Mouse (Mus musculus): ENCODE data around the gene Lrrc29. TPM values are rescaled to one million over a fixed set of nuclear protein-coding genes. Genes with fewer than 3 reads are reported as not detected.

Lrrc29 gene
- 9.4 and 9.5 TPM in 2 replicates for polyA plus RNA-seq (2015; fragmentation: Nextera tagmentation; extraction: Ambion mirVana)

GRCm38 (mm10) chr8:105326141-105326672 lies at the start of gene Lrrc29, which contains the start of gene Tmem208:
Lrrc29 (minus strand) TSS chr8:105326278.
Tmem208 (plus strand) TSS chr8:105326354.
- Histone ChIP-seq H3K36me3 (peaks cover 36% of the 10 kb centered on the region), H3K9ac (peak within 1 kb of the TSS; percentile 92), H3K27ac (peak within 1 kb of the TSS; percentile 97), H3K4me1 (replicated peaks) (peaks cover 66% of the 10 kb centered on the region), H3K4me2 (peak within 1 kb of the TSS; percentile 78), H3K9me3 (replicated peaks) (no peaks in the 10 kb centered on the region), H3K4me3 (replicated peaks) (peak within 1 kb of the TSS; percentile 82), H3K27me3 (no peaks in the 10 kb centered on the region)
- ATAC-seq (ENCODE audit: low read depth) (peak; percentile 74), DNase-seq (peak; percentile 97)
- under 1% methylated on average over 36 of the region's 36 CpGs for WGBS (ENCODE audit: insufficient replicate concordance)

GRCm38 (mm10) chr8:105374513-105374966 lies 48.5 kb upstream of the Lrrc29 start:
- DNase-seq (peak; percentile 38), ATAC-seq (ENCODE audit: low read depth) (0 out of 2 replicates have a peak, but pooled peaks have one; percentile 54)
- Histone ChIP-seq H3K4me3 (replicated peaks) (no peak overlapping the region), H3K4me2 (peak overlapping the region; percentile 41), H3K4me1 (replicated peaks) (peaks cover 13% of the 10 kb centered on the region; the same call in 1 of the 2 replicates), H3K9ac (no peak overlapping the region), H3K9me3 (replicated peaks) (no peaks in the 10 kb centered on the region; the same call in 1 of the 2 replicates), H3K27ac (no peak overlapping the region), H3K36me3 (no peaks in the 10 kb centered on the region), H3K27me3 (0 out of 2 replicates have a peak, but pooled peaks cover 10% of the 10 kb centered on the region)
- WGBS (ENCODE audit: insufficient replicate concordance): 32% methylated on average over 33 of the region's 33 CpGs

- Histone ChIP-seq H3K9me3 (replicated peaks) (no peaks in the 10 kb centered on the region; the same call in 1 of the 2 replicates), H3K36me3 (no peaks in the 10 kb centered on the region), H3K27me3 (0 out of 2 replicates have a peak, but pooled peaks cover 10% of the 10 kb centered on the region), H3K4me3 (replicated peaks) (no peak within 1 kb of the TSS), H3K27ac (no peak within 1 kb of the TSS), H3K9ac (no peak within 1 kb of the TSS), H3K4me2 (no peak within 1 kb of the TSS), H3K4me1 (replicated peaks) (peaks cover 13% of the 10 kb centered on the region; the same call in 1 of the 2 replicates)
- DNase-seq (no peak), ATAC-seq (ENCODE audit: low read depth) (no peak)
- 23% methylated on average over 2 of the region's 2 CpGs for WGBS (ENCODE audit: insufficient replicate concordance)
Measured at GRCm38 (mm10) chr8:105373032-105373431, 47.0 kb upstream of the Lrrc29 start, which contains the start of gene Plekhg4. Plekhg4 (plus strand) TSS chr8:105373274.

GRCm38 (mm10) chr8:105372473-105372872 lies 46.4 kb upstream of the Lrrc29 start:
- H3K4me2 ChIP-seq: no peak overlapping the region
- no peak overlapping the region for H3K27ac ChIP-seq
- peaks cover 13% of the 10 kb centered on the region; the same call in 1 of the 2 replicates for H3K4me1 ChIP-seq (replicated peaks)
- no peak for ATAC-seq (ENCODE audit: low read depth)
- H3K4me3 ChIP-seq (replicated peaks): no peak overlapping the region
- no peak for DNase-seq
- no peak overlapping the region for H3K9ac ChIP-seq
- 74% methylated on average over 9 of the region's 9 CpGs for WGBS (ENCODE audit: insufficient replicate concordance)
- no peaks in the 10 kb centered on the region; the same call in 1 of the 2 replicates for H3K9me3 ChIP-seq (replicated peaks)
- H3K36me3 ChIP-seq: no peaks in the 10 kb centered on the region
- H3K27me3 ChIP-seq: 0 out of 2 replicates have a peak, but pooled peaks cover 10% of the 10 kb centered on the region

GRCm38 (mm10) chr8:105367107-105367506 lies 41.0 kb upstream of the Lrrc29 start:
- WGBS (ENCODE audit: insufficient replicate concordance): 48% methylated on average over 2 of the region's 2 CpGs

GRCm38 (mm10) chr8:105361751-105362702 lies 35.9 kb upstream of the Lrrc29 start:
- Histone ChIP-seq H3K4me1 (replicated peaks) (no peaks in the 10 kb centered on the region), H3K36me3 (no peaks in the 10 kb centered on the region), H3K4me2 (no peak overlapping the region), H3K27ac (no peak overlapping the region; the same call in 1 of the 2 replicates), H3K4me3 (replicated peaks) (no peak overlapping the region), H3K9ac (no peak overlapping the region), H3K9me3 (replicated peaks) (no peaks in the 10 kb centered on the region), H3K27me3 (peaks cover 7% of the 10 kb centered on the region; the same call in 1 of the 2 replicates)
- ATAC-seq (ENCODE audit: low read depth) (no peak), DNase-seq (no peak)
- 52% methylated on average over 12 of the region's 12 CpGs for WGBS (ENCODE audit: insufficient replicate concordance)

More at GRCm38 (mm10) chr8:105367107-105367506, 41.0 kb upstream of the Lrrc29 start:
- Histone ChIP-seq H3K4me1 (replicated peaks) (no peaks in the 10 kb centered on the region), H3K27ac (no peak overlapping the region), H3K9me3 (replicated peaks) (no peaks in the 10 kb centered on the region), H3K36me3 (no peaks in the 10 kb centered on the region), H3K4me3 (replicated peaks) (no peak overlapping the region), H3K27me3 (no peaks in the 10 kb centered on the region; the same call in 1 of the 2 replicates), H3K9ac (no peak overlapping the region), H3K4me2 (no peak overlapping the region)
- no peak for DNase-seq
- no peak for ATAC-seq (ENCODE audit: low read depth)

GRCm38 (mm10) chr8:105359646-105360045 lies 33.6 kb upstream of the Lrrc29 start:
- Histone ChIP-seq H3K4me1 (replicated peaks) (no peaks in the 10 kb centered on the region), H3K9ac (no peak overlapping the region), H3K4me2 (no peak overlapping the region), H3K36me3 (no peaks in the 10 kb centered on the region), H3K4me3 (replicated peaks) (no peak overlapping the region), H3K9me3 (replicated peaks) (no peaks in the 10 kb centered on the region), H3K27me3 (peaks cover 7% of the 10 kb centered on the region; the same call in 1 of the 2 replicates), H3K27ac (no peak overlapping the region)
- ATAC-seq (ENCODE audit: low read depth): no peak
- 53% methylated on average over 4 of the region's 4 CpGs for WGBS (ENCODE audit: insufficient replicate concordance)
- no peak for DNase-seq

GRCm38 (mm10) chr8:105359208-105359607 lies 33.1 kb upstream of the Lrrc29 start:
- WGBS (ENCODE audit: insufficient replicate concordance): 70% methylated on average over 15 of the region's 15 CpGs
- no peak for ATAC-seq (ENCODE audit: low read depth)
- DNase-seq: no peak
- H3K27me3 ChIP-seq: peaks cover 7% of the 10 kb centered on the region; the same call in 1 of the 2 replicates
- H3K9me3 ChIP-seq (replicated peaks): no peaks in the 10 kb centered on the region
- no peak overlapping the region for H3K9ac ChIP-seq
- no peak overlapping the region for H3K27ac ChIP-seq
- H3K4me2 ChIP-seq: no peak overlapping the region
- no peak overlapping the region for H3K4me3 ChIP-seq (replicated peaks)
- no peaks in the 10 kb centered on the region for H3K4me1 ChIP-seq (replicated peaks)
- no peaks in the 10 kb centered on the region for H3K36me3 ChIP-seq

- H3K9me3 ChIP-seq (replicated peaks): no peaks in the 10 kb centered on the region
- WGBS (ENCODE audit: insufficient replicate concordance): 80% methylated on average over 14 of the region's 14 CpGs
- H3K9ac ChIP-seq: no peak overlapping the region
- ATAC-seq (ENCODE audit: low read depth) (no peak), DNase-seq (no peak)
- H3K36me3 ChIP-seq: no peaks in the 10 kb centered on the region
- H3K27ac ChIP-seq: no peak overlapping the region
- H3K27me3 ChIP-seq: peaks cover 27% of the 10 kb centered on the region
- no peak overlapping the region for H3K4me2 ChIP-seq
- no peak overlapping the region for H3K4me3 ChIP-seq (replicated peaks)
- H3K4me1 ChIP-seq (replicated peaks): no peaks in the 10 kb centered on the region
Measured at GRCm38 (mm10) chr8:105356681-105357080, 30.6 kb upstream of the Lrrc29 start.

GRCm38 (mm10) chr8:105355179-105356024 lies 29.3 kb upstream of the Lrrc29 start:
- no peak for DNase-seq
- Histone ChIP-seq H3K27ac (no peak overlapping the region), H3K27me3 (peaks cover 40% of the 10 kb centered on the region)

More at GRCm38 (mm10) chr8:105355179-105356024, 29.3 kb upstream of the Lrrc29 start:
- 40% methylated on average over 26 of the region's 26 CpGs for WGBS (ENCODE audit: insufficient replicate concordance)
- no peaks in the 10 kb centered on the region for H3K9me3 ChIP-seq (replicated peaks)
- no peak overlapping the region for H3K9ac ChIP-seq
- no peak overlapping the region for H3K4me3 ChIP-seq (replicated peaks)
- no peaks in the 10 kb centered on the region for H3K36me3 ChIP-seq
- peak; percentile 20; the same call in 1 of the 2 replicates for ATAC-seq (ENCODE audit: low read depth)
- H3K4me1 ChIP-seq (replicated peaks): no peaks in the 10 kb centered on the region
- H3K4me2 ChIP-seq: no peak overlapping the region
